Mouse (Mus musculus): ENCODE measurements at regions not wholly inside any gene's neighbourhood (a gene's known extent, or its start where the extent isn't known, plus 50 kb on each side); places are given as distances from the start of the nearest gene placed in this dataset.
"Not testable (repeated sequence)": the region's sequence is repeated elsewhere in the genome, so short reads cannot be mapped to it uniquely, and the experiment has no call there.

GRCm38 (mm10) chr3:9065892-9066291 is 544.0 kb downstream of the Zfp704 start:
- no peak for DNase-seq (ENCODE audit: low read depth, low spot score)

DNA sequence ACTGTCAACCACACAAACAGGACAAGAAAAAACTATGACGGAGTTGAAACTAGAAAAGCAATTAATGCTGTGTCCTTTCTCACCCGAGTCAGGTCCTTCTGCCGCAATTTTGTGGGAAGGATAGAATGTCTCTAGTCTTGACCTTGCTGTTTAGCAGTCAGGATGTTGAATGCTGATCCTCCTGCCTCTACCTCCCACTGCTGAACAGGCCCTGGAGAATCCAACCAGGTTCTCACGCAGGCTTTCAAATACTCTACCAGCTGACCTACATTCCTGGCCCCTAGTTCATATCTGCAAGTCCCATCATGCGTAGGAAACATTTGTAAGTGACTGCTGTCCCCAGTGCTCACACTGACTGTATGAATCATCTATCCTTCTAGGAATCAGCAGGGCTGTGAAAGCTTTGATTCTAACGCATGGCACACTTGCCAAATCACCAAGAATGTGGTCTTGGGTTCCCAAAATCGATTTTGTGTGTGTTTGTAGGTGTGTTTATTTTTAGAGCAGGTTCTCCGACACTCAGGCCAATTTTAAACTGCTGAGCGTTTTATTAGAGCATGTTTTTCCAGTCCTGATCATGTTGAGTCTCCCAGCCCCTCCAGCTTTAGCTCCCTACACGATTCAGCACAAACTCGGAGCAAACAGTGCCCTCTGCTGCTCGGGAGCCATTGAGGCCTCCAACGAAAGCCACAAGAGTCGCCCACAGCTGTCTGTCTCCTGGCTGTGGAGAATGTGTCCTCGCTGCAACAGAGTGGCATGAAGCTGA is 545.4 kb downstream of the Zfp704 start:
- peak; percentile 26 for DNase-seq (ENCODE audit: low read depth, low spot score)

GRCm38 (mm10) chr3:9063662-9064061 is 546.2 kb downstream of the Zfp704 start:
- DNase-seq (ENCODE audit: low read depth, low spot score), result no peak

- DNase-seq (ENCODE audit: low read depth, low spot score), result no peak
Measured at GRCm38 (mm10) chr3:9061396-9061795, 548.5 kb downstream of the Zfp704 start.

- DNase-seq (ENCODE audit: low read depth, low spot score), result not testable (repeated sequence)
Measured at GRCm38 (mm10) chr3:9057703-9058102, 552.2 kb downstream of the Zfp704 start.

- no peak for DNase-seq (ENCODE audit: low read depth, low spot score)
Measured at GRCm38 (mm10) chr3:9056846-9057245, 553.0 kb downstream of the Zfp704 start.

- no peak for DNase-seq (ENCODE audit: low read depth, low spot score)
Measured at GRCm38 (mm10) chr3:9055780-9056179, 554.1 kb downstream of the Zfp704 start.

All from embryo, embryonic 11.5 days (tissue).